Mouse (Mus musculus) liver, postnatal 0 days (tissue): ENCODE data around the gene Nav1. TPM values are rescaled to one million over a fixed set of nuclear protein-coding genes. Genes with fewer than 3 reads are reported as not detected.

Experiments
- ATAC-seq: fragments of 200-750 bp; cut with Nextera tagmentation; 2 replicates; pipeline ENCODE4 v1.8.0; 2017; ENCODE audit warnings: mild to moderate bottlenecking, moderate library complexity
- DNase-seq: peaks from one replicate; pipeline ENCODE4 v3.0.0-alpha.2; 2016
- H3K27ac ChIP-seq: fragments of 300-500 bp; sonication (generic); 2 replicates; pipeline ENCODE4 v1.5.1; 2014; ENCODE audit warnings: antibody characterized with exemption, moderate library complexity, mild to moderate bottlenecking, low read depth
- H3K27me3 ChIP-seq: fragments of 300-500 bp; sonication (generic); 2 replicates; pipeline ENCODE4 v1.6.1; 2014; ENCODE audit warnings: low read length, control low read depth, mixed read lengths; ENCODE audit not compliant: insufficient read depth
- H3K36me3 ChIP-seq: fragments of 300-500 bp; sonication (generic); replicated peaks from 2 replicates; pipeline ENCODE4 v1.6.1; 2014; ENCODE audit warnings: mild to moderate bottlenecking, control low read depth, low read length, moderate library complexity, mixed read lengths; ENCODE audit not compliant: insufficient read depth
- H3K4me1 ChIP-seq: fragments of 300-500 bp; sonication (generic); 2 replicates; pipeline ENCODE4 v1.6.1; 2014; ENCODE audit warnings: antibody characterized with exemption, mild to moderate bottlenecking, control low read depth; ENCODE audit not compliant: insufficient read depth
- H3K4me2 ChIP-seq: fragments of 300-500 bp; sonication (generic); 2 replicates; pipeline ENCODE4 v1.6.1; 2014; ENCODE audit warnings: low read depth, mild to moderate bottlenecking, low read length, moderate library complexity, mixed read lengths
- H3K4me3 ChIP-seq: fragments of 300-500 bp; sonication (generic); 2 replicates; pipeline ENCODE4 v1.5.1; 2014; ENCODE audit warnings: low read depth, low read length
- H3K9ac ChIP-seq: fragments of 300-500 bp; sonication (generic); replicated peaks from 2 replicates; pipeline ENCODE4 v1.6.1; 2014; ENCODE audit warnings: mild to moderate bottlenecking, moderate library complexity
- H3K9me3 ChIP-seq: fragments of 300-500 bp; sonication (generic); 2 replicates; pipeline ENCODE4 v1.6.1; 2016; ENCODE audit warnings: mild to moderate bottlenecking, control low read depth, low read length, mixed read lengths
- CTCF ChIP-seq: sonication (generic); IDR thresholded peaks from 2 replicates; pipeline ENCODE4 v1.5.1; 2016; ENCODE audit warnings: antibody characterized with exemption, low read depth
- EP300 ChIP-seq: IDR thresholded peaks from 2 replicates; pipeline ENCODE4 v1.6.1; 2016; ENCODE audit warnings: antibody characterized with exemption, low read depth, mild to moderate bottlenecking
- WGBS: fragments of 180-500 bp; shearing (Covaris S2); extraction: QIAGEN DNeasy Blood & Tissue Kit; methylation state at CpG from one replicate; pipeline ENCODE4 v1.1.7; 2014; ENCODE audit not compliant: insufficient replicate concordance; 5-methylcytosine and 5-hydroxymethylcytosine counted together
- polyA plus RNA-seq: library from polyadenylated mRNA; unstranded; fragments of >200 nt; fragmentation: Nextera tagmentation; extraction: Ambion mirVana; gene quantifications from 2 replicates; pipeline ENCODE4 v1.2.1, GENCODE M21; 2015

Nav1 gene
- polyA plus RNA-seq, 1 experiment from 2014 or later: 0.94 TPM

DNA sequence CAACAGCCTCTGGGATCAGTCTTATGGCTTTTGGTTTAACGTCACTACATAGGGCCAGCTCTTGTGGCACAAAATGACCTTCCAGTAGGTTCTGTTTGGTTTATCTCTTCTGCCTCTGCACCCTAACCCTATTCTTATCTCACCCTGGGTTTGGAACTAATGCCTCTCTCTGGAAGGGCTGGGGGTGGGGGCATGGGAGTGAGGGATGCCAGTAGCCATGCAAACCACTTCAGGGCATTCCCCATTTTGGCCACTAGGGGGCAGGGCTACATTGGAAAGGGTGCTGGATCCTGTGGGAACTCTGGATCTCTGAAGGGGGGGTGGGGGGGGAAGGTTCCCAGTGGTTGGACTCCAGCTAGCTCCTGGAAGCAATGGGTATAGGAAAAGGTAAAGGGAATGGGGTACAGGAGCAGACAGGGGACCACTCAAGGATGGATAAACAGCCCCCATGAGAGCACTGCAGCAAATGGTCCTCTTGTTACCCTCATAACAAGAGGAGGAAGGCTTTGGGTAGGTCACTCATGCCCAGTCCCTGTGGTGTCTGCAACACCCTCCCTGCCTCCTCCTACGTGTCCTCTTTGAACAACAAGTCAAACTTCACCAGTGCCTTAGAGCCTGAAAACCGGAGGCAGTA, 145.9 kb downstream of the Nav1 start:
- Histone ChIP-seq H3K4me2 (no peak overlapping the region), H3K27me3 (no peaks in the 10 kb centered on the region), H3K27ac (no peak overlapping the region), H3K9me3 (no peaks in the 10 kb centered on the region), H3K36me3 (no peaks in the 10 kb centered on the region), H3K9ac (no peak overlapping the region), H3K4me3 (no peak overlapping the region), H3K4me1 (no peaks in the 10 kb centered on the region)
- 81% methylated on average over 3 of the region's 3 CpGs for WGBS
- DNase-seq (peak; percentile 75), ATAC-seq (no peak)
- TF ChIP-seq EP300: no peak
- TF ChIP-seq CTCF: peak; percentile 82

DNA sequence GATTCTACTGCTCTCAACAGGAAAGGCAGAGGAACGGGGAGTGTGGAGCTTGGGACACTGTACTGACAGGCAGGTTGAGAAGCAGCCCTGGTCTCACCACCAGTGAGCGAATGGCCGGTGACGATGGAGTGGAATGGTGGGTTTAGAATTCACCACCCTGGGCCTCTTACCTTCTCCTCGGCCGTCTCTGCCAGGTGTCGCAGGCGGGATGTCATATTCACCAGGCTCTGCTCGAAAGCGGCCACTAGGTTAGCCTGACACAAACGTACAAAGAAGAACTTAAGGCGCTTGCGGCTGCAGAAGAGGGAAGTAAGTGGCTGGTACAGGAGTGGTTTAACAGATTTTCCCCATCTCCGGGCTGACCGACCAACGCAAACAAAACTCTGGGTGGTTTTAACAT, 146.6 kb downstream of the Nav1 start:
- DNase-seq (no peak), ATAC-seq (no peak)
- H3K27me3 ChIP-seq: no peaks in the 10 kb centered on the region
- H3K4me1 ChIP-seq: no peaks in the 10 kb centered on the region
- no peak overlapping the region for H3K27ac ChIP-seq
- H3K36me3 ChIP-seq: no peaks in the 10 kb centered on the region
- no peaks in the 10 kb centered on the region for H3K9me3 ChIP-seq
- 78% methylated on average over 16 of the region's 16 CpGs for WGBS
- no peak overlapping the region for H3K9ac ChIP-seq
- TF ChIP-seq CTCF: no peak
- TF ChIP-seq EP300: no peak
- H3K4me2 ChIP-seq: no peak overlapping the region
- H3K4me3 ChIP-seq: no peak overlapping the region

DNA sequence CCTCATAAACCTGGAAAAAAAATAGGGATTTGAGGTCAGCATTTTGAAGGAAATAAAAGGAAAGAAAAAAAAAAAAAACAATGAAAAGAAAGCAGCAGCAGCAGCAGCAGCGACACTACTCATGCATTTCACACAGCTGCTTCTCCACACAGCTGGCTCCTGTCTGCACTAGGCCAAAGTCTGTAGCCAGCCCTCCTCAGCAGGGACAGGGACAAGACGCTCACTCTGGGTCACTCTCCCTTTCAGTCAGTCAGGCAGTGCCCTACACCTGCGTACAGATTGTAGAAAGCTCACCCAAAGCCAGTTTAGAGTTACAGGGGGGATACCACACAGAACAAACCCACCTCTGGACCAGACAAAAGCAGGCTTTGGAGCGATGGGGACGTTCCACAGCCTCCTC, 149.2 kb downstream of the Nav1 start:
- H3K4me3 ChIP-seq: no peak overlapping the region
- H3K9ac ChIP-seq: no peak overlapping the region
- WGBS: 72% methylated on average over 5 of the region's 5 CpGs
- H3K4me1 ChIP-seq: no peaks in the 10 kb centered on the region
- ATAC-seq: no peak
- no peak overlapping the region for H3K4me2 ChIP-seq
- TF ChIP-seq EP300 (no peak), CTCF (no peak)
- H3K27ac ChIP-seq: no peak overlapping the region
- DNase-seq: no peak
- no peaks in the 10 kb centered on the region for H3K27me3 ChIP-seq
- no peaks in the 10 kb centered on the region for H3K9me3 ChIP-seq
- H3K36me3 ChIP-seq: no peaks in the 10 kb centered on the region

DNA sequence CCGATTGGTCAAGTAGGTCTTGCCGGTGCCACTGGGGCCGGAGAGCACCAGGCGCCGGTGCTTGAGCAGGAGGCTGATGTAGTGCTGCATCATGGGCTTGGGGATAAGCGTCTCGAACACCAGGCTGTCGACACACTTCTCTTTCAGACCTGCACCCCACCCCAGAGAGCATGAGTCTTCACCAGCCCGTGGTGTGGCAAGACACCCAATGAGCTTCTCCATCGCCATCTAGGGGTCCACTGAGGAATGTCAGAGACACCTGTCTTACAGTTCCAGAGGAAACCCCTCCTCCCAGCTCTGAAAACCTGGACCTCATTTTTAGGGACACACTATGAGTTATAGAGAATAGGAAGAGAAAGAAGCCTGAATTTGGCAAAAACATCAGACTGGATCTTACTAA, 154.8 kb downstream of the Nav1 start:
- Histone ChIP-seq H3K4me3 (no peak overlapping the region), H3K9ac (no peak overlapping the region), H3K4me1 (no peaks in the 10 kb centered on the region), H3K27me3 (no peaks in the 10 kb centered on the region), H3K27ac (no peak overlapping the region), H3K4me2 (no peak overlapping the region), H3K36me3 (no peaks in the 10 kb centered on the region), H3K9me3 (no peaks in the 10 kb centered on the region)
- ATAC-seq: no peak
- 57% methylated on average over 10 of the region's 10 CpGs for WGBS
- TF ChIP-seq EP300 (no peak), CTCF (peak; percentile 56)
- DNase-seq: peak; percentile 39

DNA sequence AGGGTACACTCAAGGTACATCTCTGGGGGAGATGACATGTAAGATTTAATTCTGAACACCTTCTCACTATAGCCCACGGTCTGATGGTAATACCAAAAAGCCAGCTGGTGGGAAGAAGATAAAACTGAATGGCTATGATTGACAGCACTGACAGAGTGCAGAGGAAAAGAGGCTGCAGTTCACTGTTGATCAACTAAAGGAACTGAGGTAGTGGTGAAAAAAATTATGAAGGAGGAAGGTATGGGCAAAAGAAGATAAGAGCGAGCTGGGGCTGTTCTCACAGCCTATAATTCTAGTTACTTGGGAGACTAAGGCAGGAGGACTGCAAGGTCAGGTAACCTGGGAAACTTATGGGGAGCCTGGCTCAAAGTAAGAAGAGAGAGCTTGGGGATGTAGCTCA, 155.7 kb downstream of the Nav1 start:
- Histone ChIP-seq H3K4me3 (no peak overlapping the region), H3K9ac (no peak overlapping the region), H3K4me1 (no peaks in the 10 kb centered on the region), H3K27ac (no peak overlapping the region), H3K9me3 (no peaks in the 10 kb centered on the region), H3K4me2 (no peak overlapping the region), H3K27me3 (no peaks in the 10 kb centered on the region), H3K36me3 (no peaks in the 10 kb centered on the region)
- WGBS: 52% methylated on average over 2 of the region's 2 CpGs
- ATAC-seq (no peak), DNase-seq (no peak)
- TF ChIP-seq EP300 (no peak), CTCF (no peak)

DNA sequence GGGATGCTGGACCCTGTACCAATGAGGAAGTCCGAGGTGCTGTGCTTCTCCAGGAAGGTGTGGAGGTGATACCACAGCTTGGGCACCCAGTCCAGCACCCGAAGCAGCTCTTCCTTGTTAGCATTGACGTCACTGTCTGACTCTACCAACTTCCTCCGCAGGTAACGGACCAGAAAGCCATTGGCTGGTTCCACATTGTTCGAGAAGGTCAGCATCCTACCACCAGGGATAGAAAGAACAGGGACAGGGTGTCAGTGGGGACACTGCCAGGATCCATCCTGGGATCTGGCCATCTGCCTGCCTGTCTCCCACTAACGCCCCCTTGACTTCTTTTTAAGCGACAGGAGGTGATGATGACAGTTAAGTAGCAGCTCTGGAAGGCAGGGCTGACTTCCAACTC, 157.2 kb downstream of the Nav1 start:
- Histone ChIP-seq H3K27ac (no peak overlapping the region), H3K4me2 (no peak overlapping the region), H3K9ac (no peak overlapping the region), H3K36me3 (no peaks in the 10 kb centered on the region), H3K27me3 (no peaks in the 10 kb centered on the region), H3K4me3 (no peak overlapping the region), H3K4me1 (no peaks in the 10 kb centered on the region), H3K9me3 (no peaks in the 10 kb centered on the region)
- WGBS: 84% methylated on average over 8 of the region's 8 CpGs
- no peak for TF ChIP-seq EP300
- TF ChIP-seq CTCF: no peak
- ATAC-seq (no peak), DNase-seq (no peak)

DNA sequence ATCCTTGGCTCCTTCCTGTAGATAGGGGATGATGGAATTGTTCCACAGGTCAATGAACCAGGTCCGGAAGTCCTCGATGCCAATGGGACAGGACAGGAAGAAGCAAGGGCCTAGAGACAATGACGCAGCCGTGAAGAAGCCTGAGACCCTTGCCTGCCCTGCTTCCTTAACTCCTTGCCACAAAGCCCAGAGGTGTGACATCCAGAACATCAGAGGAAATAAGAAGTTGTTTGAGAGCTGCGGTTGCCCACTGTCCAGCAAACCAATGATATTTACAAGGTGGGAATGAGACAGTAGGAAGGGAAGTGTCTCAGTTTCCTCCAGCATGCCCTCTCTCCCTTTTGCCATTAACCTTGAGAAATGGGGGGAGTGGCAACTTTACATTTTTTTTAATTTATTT, 158.2 kb downstream of the Nav1 start:
- WGBS: 71% methylated on average over 5 of the region's 5 CpGs
- no peak for TF ChIP-seq CTCF
- TF ChIP-seq EP300: no peak
- Histone ChIP-seq H3K4me2 (no peak overlapping the region), H3K27ac (no peak overlapping the region), H3K9ac (no peak overlapping the region), H3K36me3 (no peaks in the 10 kb centered on the region), H3K4me3 (no peak overlapping the region), H3K4me1 (no peaks in the 10 kb centered on the region), H3K9me3 (no peaks in the 10 kb centered on the region), H3K27me3 (no peaks in the 10 kb centered on the region)
- no peak for ATAC-seq
- no peak for DNase-seq
